Mouse (Mus musculus): Measurements from ENCODE around the gene Ccdc13.

GRCm38 (mm10) chr9:121833825-121834224 is 5.4 kb downstream of the Ccdc13 start:
- no peak for TF ChIP-seq CTCF (IDR thresholded peaks at IDR 0.05; ENCODE audit: control insufficient read depth, insufficient read depth, insufficient read length)
- TF ChIP-seq CEBPB (IDR thresholded peaks at IDR 0.05; ENCODE audit: low read depth) = no peak
- no peak for TF ChIP-seq MAX (IDR thresholded peaks at IDR 0.05)
- TF ChIP-seq FOSL1 (IDR thresholded peaks at IDR 0.05; ENCODE audit: insufficient read depth, low read length, poor library complexity, severe bottlenecking) = no peak
- TF ChIP-seq USF1 (IDR thresholded peaks at IDR 0.05; ENCODE audit: low read depth) = no peak
- no peak for TF ChIP-seq MYOD1 (IDR thresholded peaks at IDR 0.05; ENCODE audit: control insufficient read depth, insufficient read length, low read depth)
- TF ChIP-seq MYOG (IDR thresholded peaks at IDR 0.05; ENCODE audit: control insufficient read depth, extremely low read depth, insufficient read length) = no peak
